Mouse (Mus musculus) liver, embryonic 14.5 days (tissue): ENCODE measurements at regions not wholly inside any gene's neighbourhood (a gene's known extent, or its start where the extent isn't known, plus 50 kb on each side); places are given as distances from the start of the nearest gene placed in this dataset.

Experiments
- CTCF ChIP-seq: IDR thresholded peaks from 2 replicates; pipeline ENCODE4 v1.5.1; 2016; ENCODE audit warnings: antibody characterized with exemption, low read depth, control low read depth
- EP300 ChIP-seq: IDR thresholded peaks from 2 replicates; pipeline ENCODE4 v1.6.1; 2016; ENCODE audit warnings: antibody characterized with exemption, low read depth

GRCm38 (mm10) chr19:36183127-36183526 is 63.2 kb upstream of the Ankrd1 start:
- peak; percentile 78 for TF ChIP-seq CTCF
- no peak for TF ChIP-seq EP300
